Mouse (Mus musculus): ENCODE data around the gene Smyd5.

The Smyd5 gene

GRCm38 (mm10) chr6:85431842-85432431 is at the start of gene Smyd5:
Gene Smyd5 (plus strand): TSS chr6:85431989.
- DNase-seq (ENCODE audit: inconsistent age in 2 of 2, low spot score in 1 of 2), result peak; percentile 90 to 97

GRCm38 (mm10) chr6:85382791-85383190 is 49.0 kb upstream of the Smyd5 start:
- DNase-seq (ENCODE audit: inconsistent age in 2 of 2, low spot score in 1 of 2), result peak in 1 of 2 experiments; percentile 42

GRCm38 (mm10) chr6:85388608-85389007 is 43.2 kb upstream of the Smyd5 start:
- no peak for DNase-seq (ENCODE audit: inconsistent age in 2 of 2, low spot score in 1 of 2)

- DNase-seq (ENCODE audit: inconsistent age in 2 of 2, low spot score in 1 of 2), result peak; percentile 64 to 87
Observed at GRCm38 (mm10) chr6:85391803-85392202, 40.0 kb upstream of the Smyd5 start.

- DNase-seq (ENCODE audit: inconsistent age in 2 of 2, low spot score in 1 of 2), result no peak
Observed at GRCm38 (mm10) chr6:85395360-85395759, 36.4 kb upstream of the Smyd5 start.

GRCm38 (mm10) chr6:85397165-85397564 is 34.6 kb upstream of the Smyd5 start:
- DNase-seq (ENCODE audit: inconsistent age in 2 of 2, low spot score in 1 of 2), result peak; percentile 46 to 83

GRCm38 (mm10) chr6:85399715-85400114 is 32.1 kb upstream of the Smyd5 start:
- DNase-seq (ENCODE audit: inconsistent age in 2 of 2, low spot score in 1 of 2), result no peak

GRCm38 (mm10) chr6:85402613-85403012 is 29.2 kb upstream of the Smyd5 start:
- DNase-seq (ENCODE audit: inconsistent age in 2 of 2, low spot score in 1 of 2), result no peak

GRCm38 (mm10) chr6:85403039-85403438 is 28.8 kb upstream of the Smyd5 start:
- DNase-seq (ENCODE audit: inconsistent age in 2 of 2, low spot score in 1 of 2), result no peak

GRCm38 (mm10) chr6:85409003-85409402 is 22.8 kb upstream of the Smyd5 start:
- no peak for DNase-seq (ENCODE audit: inconsistent age in 2 of 2, low spot score in 1 of 2)

- DNase-seq (ENCODE audit: inconsistent age in 2 of 2, low spot score in 1 of 2), result peak; percentile 49 to 78
Observed at GRCm38 (mm10) chr6:85410771-85411273, 21.0 kb upstream of the Smyd5 start.

- DNase-seq (ENCODE audit: inconsistent age in 2 of 2, low spot score in 1 of 2), result no peak
Observed at GRCm38 (mm10) chr6:85415829-85416228, 16.0 kb upstream of the Smyd5 start.

GRCm38 (mm10) chr6:85419150-85419549 is 12.6 kb upstream of the Smyd5 start:
- no peak for DNase-seq (ENCODE audit: inconsistent age in 2 of 2, low spot score in 1 of 2)

GRCm38 (mm10) chr6:85423836-85424379 is 7.9 kb upstream of the Smyd5 start, which contains the start of gene Noto:
Gene Noto (plus strand): TSS chr6:85423886.
- peak in 1 of 2 experiments; percentile 58 for DNase-seq (ENCODE audit: inconsistent age in 2 of 2, low spot score in 1 of 2)

GRCm38 (mm10) chr6:85431274-85431841 is 431 bp upstream of the Smyd5 start:
- peak in 1 of 2 experiments; percentile 35 for DNase-seq (ENCODE audit: inconsistent age in 2 of 2, low spot score in 1 of 2)

GRCm38 (mm10) chr6:85433865-85434264 is 2.1 kb downstream of the Smyd5 start:
- DNase-seq (ENCODE audit: inconsistent age in 2 of 2, low spot score in 1 of 2), result no peak

- DNase-seq (ENCODE audit: inconsistent age in 2 of 2, low spot score in 1 of 2), result no peak
Observed at GRCm38 (mm10) chr6:85436204-85436603, 4.4 kb downstream of the Smyd5 start.

GRCm38 (mm10) chr6:85436631-85437030 is 4.8 kb downstream of the Smyd5 start:
- DNase-seq (ENCODE audit: inconsistent age in 2 of 2, low spot score in 1 of 2), result no peak

- no peak for DNase-seq (ENCODE audit: inconsistent age in 2 of 2, low spot score in 1 of 2)
Observed at GRCm38 (mm10) chr6:85441142-85441541, 9.4 kb downstream of the Smyd5 start.

GRCm38 (mm10) chr6:85443488-85444233 is 11.9 kb downstream of the Smyd5 start:
- DNase-seq (ENCODE audit: inconsistent age in 2 of 2, low spot score in 1 of 2), result peak; percentile 67 to 82

GRCm38 (mm10) chr6:85444266-85444965 is 12.6 kb downstream of the Smyd5 start:
- DNase-seq (ENCODE audit: inconsistent age in 2 of 2, low spot score in 1 of 2), result no peak

Data from adrenal gland, adult (tissue).